Mouse (Mus musculus): ENCODE measurements at regions not wholly inside any gene's neighbourhood (a gene's known extent, or its start where the extent isn't known, plus 50 kb on each side); places are given as distances from the start of the nearest gene placed in this dataset.

- TF ChIP-seq POLR2A (IDR thresholded peaks at IDR 0.05; ENCODE audit: insufficient read length, low read depth), result no peak
- no peak for TF ChIP-seq MAX (IDR thresholded peaks at IDR 0.05; ENCODE audit: low read depth)
- TF ChIP-seq REST (IDR thresholded peaks at IDR 0.05; ENCODE audit: insufficient read depth, insufficient read length), result no peak
- TF ChIP-seq TCF12 (IDR thresholded peaks at IDR 0.05; ENCODE audit: insufficient read depth, poor library complexity, severe bottlenecking), result no peak
- TF ChIP-seq MYOG (IDR thresholded peaks at IDR 0.05; ENCODE audit: control insufficient read depth in 1 of 3, insufficient read depth in 1 of 3, insufficient read length in 2 of 3, low read depth in 2 of 3), result no peak
- no peak for TF ChIP-seq SRF (IDR thresholded peaks at IDR 0.05; ENCODE audit: control insufficient read depth, insufficient read length, low read depth)
- TF ChIP-seq E2F4 (IDR thresholded peaks at IDR 0.05; ENCODE audit: insufficient read depth), result no peak
- TF ChIP-seq USF1 (IDR thresholded peaks at IDR 0.05; ENCODE audit: low read depth), result no peak
- TF ChIP-seq POLR2AphosphoS2 (IDR thresholded peaks at IDR 0.05; ENCODE audit: insufficient read length, low read depth), result no peak
- no peak for TF ChIP-seq MYOD1 (IDR thresholded peaks at IDR 0.05; ENCODE audit: control insufficient read depth in 1 of 3, insufficient read length in 2 of 3, low read depth in 2 of 3)
- no peak for TF ChIP-seq CEBPB (IDR thresholded peaks at IDR 0.05; ENCODE audit: insufficient read depth, poor library complexity, severe bottlenecking)
These were observed 278.0 kb upstream of the Ptbp2 start for GRCm38 (mm10) chr3:120062264-120062663.
